Mouse (Mus musculus): ENCODE measurements at regions not wholly inside any gene's neighbourhood (a gene's known extent, or its start where the extent isn't known, plus 50 kb on each side); places are given as distances from the start of the nearest gene placed in this dataset.

DNA sequence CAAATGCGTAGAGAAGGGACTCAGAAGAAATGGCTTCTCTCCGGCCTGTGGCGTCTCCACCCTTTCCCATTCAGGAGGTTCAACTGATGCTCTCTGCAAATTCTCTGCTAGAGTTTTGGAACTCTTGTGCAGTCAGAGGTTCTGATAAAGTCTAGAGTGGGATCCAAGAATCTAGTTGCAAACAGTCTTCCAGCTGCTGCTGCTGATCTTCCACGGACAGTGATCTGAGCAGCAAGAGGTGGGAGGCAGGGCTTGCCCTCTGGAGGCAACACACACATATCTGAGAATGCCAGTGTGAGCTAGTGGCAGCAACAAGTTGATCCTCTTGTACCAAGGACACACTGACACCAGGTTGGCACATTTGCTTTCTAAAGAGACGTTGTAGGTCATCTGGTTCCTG lies 93.4 kb upstream of the Gas1 start:
- H3K9ac ChIP-seq (ENCODE audit: low read depth, low read length): no peak overlapping the region
- no peaks in the 10 kb centered on the region for H3K27me3 ChIP-seq (ENCODE audit: insufficient read depth, low read length)
- ATAC-seq (replicated peaks; ENCODE audit: low FRiP score, low read depth) (no peak), DNase-seq (ENCODE audit: low spot score) (no peak)
- no peak overlapping the region for H3K4me2 ChIP-seq (ENCODE audit: low read length)
- WGBS: 72% methylated on average over 5 of the region's 5 CpGs
- no peaks in the 10 kb centered on the region for H3K36me3 ChIP-seq (ENCODE audit: insufficient read depth, low read length)
- no peak overlapping the region for H3K4me3 ChIP-seq (replicated peaks; ENCODE audit: low read depth, low read length)
- H3K4me1 ChIP-seq (replicated peaks; ENCODE audit: insufficient read depth, low read length): peaks cover 15% of the 10 kb centered on the region; the same call in 1 of the 2 replicates
- H3K27ac ChIP-seq: no peak overlapping the region; the same call in 1 of the 2 replicates
- H3K9me3 ChIP-seq (replicated peaks; ENCODE audit: low read length): no peaks in the 10 kb centered on the region
- TF ChIP-seq CTCF (IDR thresholded peaks at IDR 0.05; ENCODE audit: low read depth): no peak

GRCm38 (mm10) chr13:60273331-60273730 lies 96.2 kb upstream of the Gas1 start:
- H3K9me3 ChIP-seq (replicated peaks; ENCODE audit: low read length): no peaks in the 10 kb centered on the region
- no peak for ATAC-seq (replicated peaks; ENCODE audit: low FRiP score, low read depth)
- no peak overlapping the region for H3K4me3 ChIP-seq (replicated peaks; ENCODE audit: low read depth, low read length)
- H3K4me1 ChIP-seq (replicated peaks; ENCODE audit: insufficient read depth, low read length): peaks cover 7% of the 10 kb centered on the region; the same call in 1 of the 2 replicates
- no peak overlapping the region for H3K27ac ChIP-seq
- H3K9ac ChIP-seq (ENCODE audit: low read depth, low read length): no peak overlapping the region
- no peak for TF ChIP-seq CTCF (IDR thresholded peaks at IDR 0.05; ENCODE audit: low read depth)
- H3K36me3 ChIP-seq (ENCODE audit: insufficient read depth, low read length): no peaks in the 10 kb centered on the region
- DNase-seq (ENCODE audit: low spot score): peak; percentile 53
- no peaks in the 10 kb centered on the region for H3K27me3 ChIP-seq (ENCODE audit: insufficient read depth, low read length)
- no peak overlapping the region for H3K4me2 ChIP-seq (ENCODE audit: low read length)
- WGBS: 75% methylated on average over 7 of the region's 7 CpGs

- Histone ChIP-seq H3K9me3 (replicated peaks; ENCODE audit: low read length) (no peaks in the 10 kb centered on the region), H3K36me3 (ENCODE audit: insufficient read depth, low read length) (no peaks in the 10 kb centered on the region), H3K4me3 (replicated peaks; ENCODE audit: low read depth, low read length) (no peak overlapping the region), H3K4me2 (ENCODE audit: low read length) (no peak overlapping the region), H3K27me3 (ENCODE audit: insufficient read depth, low read length) (no peaks in the 10 kb centered on the region), H3K4me1 (replicated peaks; ENCODE audit: insufficient read depth, low read length) (no peaks in the 10 kb centered on the region), H3K27ac (no peak overlapping the region), H3K9ac (ENCODE audit: low read depth, low read length) (no peak overlapping the region)
- WGBS: 48% methylated on average over 7 of the region's 7 CpGs
- no peak for TF ChIP-seq CTCF (IDR thresholded peaks at IDR 0.05; ENCODE audit: low read depth)
- DNase-seq (ENCODE audit: low spot score) (peak; percentile 24), ATAC-seq (replicated peaks; ENCODE audit: low FRiP score, low read depth) (no peak)
These were observed 105.5 kb upstream of the Gas1 start for GRCm38 (mm10) chr13:60282543-60283251.

GRCm38 (mm10) chr13:60286525-60287224 lies 109.5 kb upstream of the Gas1 start:
- no peaks in the 10 kb centered on the region for H3K27me3 ChIP-seq (ENCODE audit: insufficient read depth, low read length)
- no peak overlapping the region for H3K4me3 ChIP-seq (replicated peaks; ENCODE audit: low read depth, low read length)
- no peak overlapping the region for H3K4me2 ChIP-seq (ENCODE audit: low read length)
- no peak for TF ChIP-seq CTCF (IDR thresholded peaks at IDR 0.05; ENCODE audit: low read depth)
- WGBS: 49% methylated on average over 11 of the region's 11 CpGs
- no peaks in the 10 kb centered on the region for H3K9me3 ChIP-seq (replicated peaks; ENCODE audit: low read length)
- ATAC-seq (replicated peaks; ENCODE audit: low FRiP score, low read depth): no peak
- peak; percentile 27 for DNase-seq (ENCODE audit: low spot score)
- H3K4me1 ChIP-seq (replicated peaks; ENCODE audit: insufficient read depth, low read length): no peaks in the 10 kb centered on the region
- no peak overlapping the region for H3K27ac ChIP-seq
- H3K36me3 ChIP-seq (ENCODE audit: insufficient read depth, low read length): no peaks in the 10 kb centered on the region
- H3K9ac ChIP-seq (ENCODE audit: low read depth, low read length): no peak overlapping the region

DNA sequence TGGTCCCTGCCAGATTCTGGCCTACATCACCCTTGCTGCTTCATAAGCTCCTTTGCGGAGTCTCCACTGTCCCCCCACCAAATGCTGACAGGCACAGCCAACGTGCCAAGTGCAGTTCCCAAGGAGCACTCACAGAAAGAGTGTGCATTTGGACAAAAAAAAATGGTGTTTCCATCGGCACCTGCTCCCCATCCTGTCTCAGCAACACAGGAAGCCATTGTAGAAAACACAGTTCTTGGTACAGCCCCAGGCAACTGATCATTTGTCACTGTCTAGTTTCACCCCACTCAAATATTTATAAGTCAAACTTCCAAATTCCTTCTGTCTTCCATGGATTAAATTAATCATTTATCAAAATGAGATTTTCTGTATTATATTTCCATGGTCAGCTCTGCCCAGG lies 112.5 kb upstream of the Gas1 start:
- H3K9me3 ChIP-seq (replicated peaks; ENCODE audit: low read length): no peaks in the 10 kb centered on the region
- ATAC-seq (replicated peaks; ENCODE audit: low FRiP score, low read depth) (no peak), DNase-seq (ENCODE audit: low spot score) (no peak)
- H3K36me3 ChIP-seq (ENCODE audit: insufficient read depth, low read length): no peaks in the 10 kb centered on the region
- no peak overlapping the region for H3K4me3 ChIP-seq (replicated peaks; ENCODE audit: low read depth, low read length)
- no peaks in the 10 kb centered on the region for H3K27me3 ChIP-seq (ENCODE audit: insufficient read depth, low read length)
- no peaks in the 10 kb centered on the region for H3K4me1 ChIP-seq (replicated peaks; ENCODE audit: insufficient read depth, low read length)
- no peak overlapping the region for H3K27ac ChIP-seq
- H3K9ac ChIP-seq (ENCODE audit: low read depth, low read length): no peak overlapping the region
- WGBS: 68% methylated on average over 3 of the region's 3 CpGs
- no peak overlapping the region for H3K4me2 ChIP-seq (ENCODE audit: low read length)
- no peak for TF ChIP-seq CTCF (IDR thresholded peaks at IDR 0.05; ENCODE audit: low read depth)

DNA sequence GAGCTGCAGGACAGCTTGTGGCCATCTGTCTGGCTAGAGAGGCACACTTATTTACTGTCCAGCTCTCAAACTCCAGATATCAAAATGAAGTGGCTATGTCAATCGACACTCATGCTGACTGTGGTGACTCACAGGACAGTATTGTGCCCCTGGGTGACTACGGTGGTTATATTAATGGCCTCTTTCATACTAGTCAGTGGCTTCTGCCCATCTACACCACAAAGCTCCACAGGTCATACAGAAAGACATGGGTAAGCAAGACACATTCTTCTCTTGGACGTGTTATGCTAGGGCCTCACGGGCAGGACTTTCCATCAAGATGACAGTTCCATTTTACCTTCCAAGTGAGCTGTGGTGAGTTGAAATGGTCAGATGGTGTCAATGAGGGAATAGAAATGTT lies 113.7 kb upstream of the Gas1 start:
- H3K27me3 ChIP-seq (ENCODE audit: insufficient read depth, low read length): no peaks in the 10 kb centered on the region
- no peaks in the 10 kb centered on the region for H3K9me3 ChIP-seq (replicated peaks; ENCODE audit: low read length)
- no peak overlapping the region for H3K4me2 ChIP-seq (ENCODE audit: low read length)
- no peak overlapping the region for H3K4me3 ChIP-seq (replicated peaks; ENCODE audit: low read depth, low read length)
- no peaks in the 10 kb centered on the region for H3K4me1 ChIP-seq (replicated peaks; ENCODE audit: insufficient read depth, low read length)
- 80% methylated on average over 4 of the region's 4 CpGs for WGBS
- no peaks in the 10 kb centered on the region for H3K36me3 ChIP-seq (ENCODE audit: insufficient read depth, low read length)
- no peak overlapping the region for H3K9ac ChIP-seq (ENCODE audit: low read depth, low read length)
- no peak for TF ChIP-seq CTCF (IDR thresholded peaks at IDR 0.05; ENCODE audit: low read depth)
- ATAC-seq (replicated peaks; ENCODE audit: low FRiP score, low read depth) (no peak), DNase-seq (ENCODE audit: low spot score) (no peak)
- H3K27ac ChIP-seq: no peak overlapping the region

Data from kidney, postnatal 0 days (tissue).